8 mouse cellular contexts compared by ENCODE assay signal in the genomic region with DNA sequence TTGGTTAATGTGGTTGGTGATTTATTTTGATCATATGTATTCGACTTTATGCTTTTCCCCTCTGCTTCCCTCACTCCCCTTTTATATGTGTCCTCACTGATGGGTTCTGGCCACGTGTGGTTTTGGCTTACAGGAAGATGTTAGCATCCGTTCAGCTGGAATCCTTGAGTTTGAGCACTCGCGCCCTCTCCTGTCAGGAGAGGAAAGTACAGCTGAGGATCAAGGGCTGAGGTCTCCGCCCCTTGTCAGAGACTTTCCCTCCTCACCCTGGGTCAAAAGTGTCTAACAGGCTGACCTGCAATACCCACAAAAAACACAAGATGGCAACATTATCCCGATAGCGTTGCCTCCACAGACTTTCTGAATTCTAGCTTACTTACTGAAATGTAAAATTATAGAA. TPM values are rescaled to one million over a fixed set of nuclear protein-coding genes. Genes with fewer than 3 reads are reported as not detected.
DNase-seq lines count a peak whose midpoint lies in the region; ATAC-seq lines count a peak whose summit lies in the region.

No protein-coding gene starts in this region.

- DNase-seq in monocyte, adult 2 months (ENCODE audit: low read depth in 1 of 2, low spot score in 2 of 2): peak; percentile 34 to 42
- DNase-seq in embryo, embryonic 10.5 days (ENCODE audit: low spot score): peak; percentile 99
- peak; percentile 31 for DNase-seq in gonadal fat pad, adult 2 months (ENCODE audit: low read depth)
- peak; percentile 78 for DNase-seq in kidney, adult 18-20 months
- DNase-seq in limb, embryonic 10.5 days (ENCODE audit: low spot score): peak; percentile 90
- DNase-seq in natural killer cell, adult 2 months (ENCODE audit: low spot score in 2 of 2): peak; percentile 66 to 78

- no peak overlapping the region for H3K4me2 ChIP-seq in stomach, embryonic 14.5 days (replicated peaks; ENCODE audit: low read depth, low read length)

- H3K4me3 ChIP-seq in limb, embryonic 10.5 days: no peak overlapping the region
- no peak overlapping the region for H3K4me3 ChIP-seq in stomach, embryonic 14.5 days (ENCODE audit: low read depth, low read length)

- no peak overlapping the region for H3K9ac ChIP-seq in stomach, embryonic 14.5 days (replicated peaks; ENCODE audit: low read depth, low read length)

- H3K9me3 ChIP-seq in limb, embryonic 10.5 days (replicated peaks): no peaks in the 10 kb centered on the region
- H3K9me3 ChIP-seq in stomach, embryonic 14.5 days (ENCODE audit: control insufficient read depth, low read depth, low read length): no peaks in the 10 kb centered on the region

- peaks cover 47% of the 10 kb centered on the region for H3K4me1 ChIP-seq in limb, embryonic 10.5 days
- peaks cover 5% of the 10 kb centered on the region; the same call in 1 of the 2 replicates for H3K4me1 ChIP-seq in stomach, embryonic 14.5 days (ENCODE audit: control insufficient read depth, insufficient read depth, low read length)

- H3K27ac ChIP-seq in limb, embryonic 10.5 days: no peak overlapping the region
- H3K27ac ChIP-seq in stomach, embryonic 14.5 days (ENCODE audit: low read length): no peak overlapping the region

- no peak for ATAC-seq in monocyte, adult 5-6 weeks (replicated peaks; ENCODE audit: insufficient number of reproducible peaks, low FRiP score, low TSS enrichment, poor library complexity, severe bottlenecking)
- ATAC-seq in stomach, embryonic 14.5 days (ENCODE audit: insufficient number of reproducible peaks, insufficient read depth, low FRiP score, low read depth): peak; percentile 56; the same call in 1 of the 2 replicates

- WGBS in limb, embryonic 10.5 days: 3% methylated on average over 8 of the region's 8 CpGs
- WGBS in stomach, embryonic 14.5 days: 2% methylated on average over 8 of the region's 8 CpGs

- no peaks in the 10 kb centered on the region for H3K27me3 ChIP-seq in limb, embryonic 10.5 days (ENCODE audit: low read depth, poor library complexity, severe bottlenecking)
- H3K27me3 ChIP-seq in stomach, embryonic 14.5 days (ENCODE audit: control insufficient read depth, insufficient read depth, low read length): no peaks in the 10 kb centered on the region

- H3K36me3 ChIP-seq in limb, embryonic 10.5 days: no peaks in the 10 kb centered on the region
- no peaks in the 10 kb centered on the region for H3K36me3 ChIP-seq in stomach, embryonic 14.5 days (ENCODE audit: control insufficient read depth, insufficient read depth, low read length)

RNA-seq across cellular contexts. Expression of gene Nr2e3, which starts 1.2 kb away (rescaled TPM):
- total RNA-seq in monocyte, adult 5-6 weeks (2017): not detected in 3 replicates
- polyA plus RNA-seq in gonadal fat pad, adult 2 months (2012; rRNA removed): not detected in 2 replicates
- polyA plus RNA-seq in limb, embryonic 10.5 days (2016; fragmentation: Nextera tagmentation; extraction: Ambion mirVana): 0.11 and 0.33 TPM in 2 replicates
- not detected in 2 replicates for polyA plus RNA-seq in stomach, embryonic 14.5 days (2014; fragmentation: Nextera tagmentation; extraction: Ambion mirVana)

Comparison
In these comparisons a context has a peak if more than half of its experiments do, and no peak if none do; other contexts are left out.
1. DNase-seq: peak in every context shown above with its lines; median percentile 99 in embryo, embryonic 10.5 days; 90 in limb, embryonic 10.5 days; 78 in kidney, adult 18-20 months; 72 in natural killer cell, adult 2 months; 38 in monocyte, adult 2 months; 31 in gonadal fat pad, adult 2 months.